Mouse (Mus musculus): ENCODE measurements around the gene Ythdf1. TPM values are rescaled to one million over a fixed set of nuclear protein-coding genes. Genes with fewer than 3 reads are reported as not detected.

Gene Ythdf1
- polyA plus RNA-seq, 1 experiment from 2014 or later: 44.9 TPM

DNA sequence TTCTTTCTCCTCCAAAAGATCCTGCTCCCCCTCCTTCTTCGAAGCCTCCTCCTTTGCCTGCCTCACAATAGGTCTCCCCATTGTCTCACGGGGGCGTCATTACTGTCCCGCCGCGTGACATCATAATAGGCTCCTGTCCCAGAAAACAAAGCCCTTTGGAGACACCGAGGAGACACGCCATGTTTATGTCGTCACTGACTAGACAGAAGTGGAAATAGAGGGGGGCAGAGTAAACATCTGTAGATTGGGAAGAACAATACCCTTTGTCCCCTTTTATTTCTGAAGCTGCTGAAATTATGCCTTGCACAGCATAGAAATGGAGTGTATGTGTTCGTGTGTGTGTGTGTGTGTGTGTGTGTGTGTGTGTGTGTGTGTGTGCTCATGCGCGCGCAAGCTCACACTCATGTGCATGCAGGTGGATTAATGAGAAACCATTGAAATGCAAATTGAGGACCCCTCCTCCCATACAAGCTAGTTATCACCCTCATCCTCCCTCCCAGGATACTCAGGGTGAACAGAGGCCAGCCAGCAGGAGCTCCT is 65.7 kb downstream of the Ythdf1 start:
- peak overlapping the region; percentile 49 for H3K4me2 ChIP-seq (ENCODE audit: low read length)
- H3K27me3 ChIP-seq (replicated peaks; ENCODE audit: control insufficient read depth, insufficient read depth, low read length): peaks cover 5% of the 10 kb centered on the region; the same call in 1 of the 2 replicates
- ATAC-seq: peak; percentile 82
- no peaks in the 10 kb centered on the region for H3K9me3 ChIP-seq (ENCODE audit: control insufficient read depth, low read length)
- 1% methylated on average over 13 of the region's 13 CpGs for WGBS
- H3K9ac ChIP-seq (replicated peaks; ENCODE audit: low read depth, low read length): peak overlapping the region; percentile 45
- H3K4me3 ChIP-seq (replicated peaks; ENCODE audit: low read length): peak overlapping the region; percentile 11; the same call in 1 of the 2 replicates
- H3K36me3 ChIP-seq (ENCODE audit: control insufficient read depth, insufficient read depth): no peaks in the 10 kb centered on the region
- peak overlapping the region; percentile 77 for H3K27ac ChIP-seq (ENCODE audit: low read length)
- peaks cover 19% of the 10 kb centered on the region for H3K4me1 ChIP-seq (replicated peaks; ENCODE audit: control insufficient read depth, insufficient read depth, low read length)

Small RNA genes within 50 kb of the gene (microRNA-seq; reads per million reads assigned to microRNA genes)
- gene Mir124a-3: 3.1 reads per million, percentile 12 among the genes with 10 or more reads in this experiment

Other genes starting within 250 kb of the Ythdf1 start
- 29.4 and 30.3 TPM in 2 replicates for gene Dido1, start 210.9 kb downstream of the Ythdf1 start, polyA plus RNA-seq (2015; fragmentation: Nextera tagmentation; extraction: Ambion mirVana)
- gene Gid8, start 210.8 kb downstream of the Ythdf1 start, polyA plus RNA-seq (2015; fragmentation: Nextera tagmentation; extraction: Ambion mirVana): 57.2 and 58.3 TPM in 2 replicates
- 0.22 and 0.48 TPM in 2 replicates for gene Slc17a9, start 195.7 kb downstream of the Ythdf1 start, polyA plus RNA-seq (2015; fragmentation: Nextera tagmentation; extraction: Ambion mirVana)
- gene Bhlhe23, start 144.0 kb downstream of the Ythdf1 start, polyA plus RNA-seq (2015; fragmentation: Nextera tagmentation; extraction: Ambion mirVana): 0.13 and 0.75 TPM in 2 replicates
- gene Birc7, start 8.1 kb upstream of the Ythdf1 start, polyA plus RNA-seq (2015; fragmentation: Nextera tagmentation; extraction: Ambion mirVana): not detected in 2 replicates
- gene Nkain4, start 33.8 kb upstream of the Ythdf1 start, polyA plus RNA-seq (2015; fragmentation: Nextera tagmentation; extraction: Ambion mirVana): 52.3 and 56.7 TPM in 2 replicates
- 103 and 125 TPM in 2 replicates for gene Arfgap1, start 46.3 kb upstream of the Ythdf1 start, polyA plus RNA-seq (2015; fragmentation: Nextera tagmentation; extraction: Ambion mirVana)
- gene Col20a1, start 65.6 kb upstream of the Ythdf1 start, polyA plus RNA-seq (2015; fragmentation: Nextera tagmentation; extraction: Ambion mirVana): 0.13 and 0.15 TPM in 2 replicates
- 6.9 and 9.9 TPM in 2 replicates for gene Chrna4, start 122.6 kb upstream of the Ythdf1 start, polyA plus RNA-seq (2015; fragmentation: Nextera tagmentation; extraction: Ambion mirVana)
- 45.5 and 54.9 TPM in 2 replicates for gene Kcnq2, start 214.4 kb upstream of the Ythdf1 start, polyA plus RNA-seq (2015; fragmentation: Nextera tagmentation; extraction: Ambion mirVana)
- 5.7 and 6.0 TPM in 2 replicates for gene Eef1a2, start 236.1 kb upstream of the Ythdf1 start, polyA plus RNA-seq (2015; fragmentation: Nextera tagmentation; extraction: Ambion mirVana)

Measured in forebrain, embryonic 16.5 days (tissue).